Mouse (Mus musculus) brain, embryonic 14.5 days (tissue): ENCODE results near the gene Nqo2.

Experiments used
- CTCF ChIP-seq: fragments of 200-500 bp; IDR thresholded peaks from 2 replicates; pipeline ENCODE4 v1.5.1; 2012; ENCODE audit warnings: inconsistent platforms, mild to moderate bottlenecking, moderate library complexity, borderline replicate concordance; ENCODE audit not compliant: insufficient read depth, insufficient read length; ENCODE audit errors: extremely low read depth
- POLR2A ChIP-seq: fragments of 200-500 bp; IDR thresholded peaks from 2 replicates; pipeline ENCODE4 v1.6.1; 2012; ENCODE audit warnings: mild to moderate bottlenecking, inconsistent platforms, borderline replicate concordance; ENCODE audit not compliant: poor library complexity, insufficient read depth, insufficient read length, severe bottlenecking; ENCODE audit errors: extremely low read depth

GRCm38 (mm10) chr13:34018521-34018920 is 54.0 kb downstream of the Nqo2 start:
- TF ChIP-seq CTCF (no peak), POLR2A (no peak)
